Mouse (Mus musculus): ENCODE measurements around the gene Apopt1.

- TF ChIP-seq CTCF (IDR thresholded peaks at IDR 0.05; ENCODE audit: low read depth) (no peak), EP300 (IDR thresholded peaks at IDR 0.05; ENCODE audit: low read depth) (no peak)
Measured at GRCm38 (mm10) chr12:111768322-111768928, 55.4 kb downstream of the Apopt1 start.
